Mouse (Mus musculus) limb, embryonic 13.5 days (tissue): ENCODE measurements around the gene Stc2. TPM values are rescaled to one million over a fixed set of nuclear protein-coding genes. Genes with fewer than 3 reads are reported as not detected.
A peak's percentile ranks its signal among the peaks of the same experiment; 100 is the strongest.

Experiments used
- ATAC-seq: fragments of 200-750 bp; cut with Nextera tagmentation; 2 replicates; pipeline ENCODE4 v1.8.0; 2017; ENCODE audit warnings: low read depth, moderate number of reproducible peaks, moderate TSS enrichment; ENCODE audit not compliant: low FRiP score
- H3K27ac ChIP-seq: fragments of 300-500 bp; sonication (generic); 2 replicates; pipeline ENCODE4 v1.5.1; 2015; ENCODE audit warnings: inconsistent platforms, mild to moderate bottlenecking, moderate library complexity
- H3K27me3 ChIP-seq: fragments of 300-500 bp; sonication (generic); 2 replicates; pipeline ENCODE4 v1.6.1; 2015; ENCODE audit warnings: mild to moderate bottlenecking, inconsistent platforms
- H3K36me3 ChIP-seq: fragments of 300-500 bp; sonication (generic); 2 replicates; pipeline ENCODE4 v1.6.1; 2015; ENCODE audit warnings: inconsistent platforms, mild to moderate bottlenecking, moderate library complexity
- H3K4me1 ChIP-seq: fragments of 300-500 bp; sonication (generic); 2 replicates; pipeline ENCODE4 v1.6.1; 2015; ENCODE audit warnings: inconsistent platforms
- H3K4me2 ChIP-seq: fragments of 300-500 bp; sonication (generic); replicated peaks from 2 replicates; pipeline ENCODE4 v1.6.1; 2015; ENCODE audit warnings: inconsistent platforms, mild to moderate bottlenecking, moderate library complexity
- H3K4me3 ChIP-seq: fragments of 300-500 bp; sonication (generic); 2 replicates; pipeline ENCODE4 v1.5.1; 2015; ENCODE audit warnings: moderate library complexity, mild to moderate bottlenecking, inconsistent platforms
- H3K9ac ChIP-seq: fragments of 300-500 bp; sonication (generic); 2 replicates; pipeline ENCODE4 v1.6.1; 2015; ENCODE audit warnings: mild to moderate bottlenecking, inconsistent platforms
- H3K9me3 ChIP-seq: fragments of 300-500 bp; sonication (generic); 2 replicates; pipeline ENCODE4 v1.6.1; 2016; ENCODE audit warnings: inconsistent platforms
- WGBS: fragments of 180-500 bp; shearing (Covaris S2); methylation state at CpG from one replicate; pipeline ENCODE4 v1.1.7; 2015; 5-methylcytosine and 5-hydroxymethylcytosine counted together
- polyA plus RNA-seq: library from polyadenylated mRNA; unstranded; fragments of >200 nt; fragmentation: Nextera tagmentation; extraction: Ambion mirVana; gene quantifications from 2 replicates; pipeline ENCODE4 v1.2.1, GENCODE M21; 2015

Gene Stc2
- polyA plus RNA-seq, 1 experiment from 2014 or later: 2.5 TPM

DNA sequence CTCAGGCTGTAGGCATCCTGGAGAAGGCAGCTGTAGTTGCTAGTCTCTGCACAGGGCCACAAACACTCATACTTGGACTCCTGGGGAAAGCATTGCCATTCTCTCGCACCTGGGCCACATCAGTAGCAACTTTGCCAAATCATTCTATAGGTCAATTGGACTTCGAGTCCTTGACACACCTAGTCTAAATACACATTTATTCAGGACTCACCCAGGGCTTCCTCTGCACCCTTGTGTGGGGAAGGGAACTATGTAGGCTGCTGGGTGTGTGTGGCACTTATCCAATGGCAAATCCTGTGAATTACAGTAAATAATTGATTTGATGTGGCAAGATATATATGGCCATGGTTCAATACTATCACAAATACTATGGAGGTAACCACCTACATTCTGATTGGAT lies 14.1 kb upstream of the Stc2 start:
- Histone ChIP-seq H3K9me3 (no peaks in the 10 kb centered on the region), H3K27ac (no peak overlapping the region), H3K36me3 (no peaks in the 10 kb centered on the region), H3K4me3 (no peak overlapping the region), H3K4me1 (peaks cover 14% of the 10 kb centered on the region; the same call in 1 of the 2 replicates), H3K27me3 (0 out of 2 replicates have a peak, but pooled peaks cover 4% of the 10 kb centered on the region), H3K4me2 (no peak overlapping the region), H3K9ac (no peak overlapping the region)
- whole genome bisulfite sequencing: 86% methylated on average over 2 of the region's 2 CpGs
- no peak for ATAC-seq

DNA sequence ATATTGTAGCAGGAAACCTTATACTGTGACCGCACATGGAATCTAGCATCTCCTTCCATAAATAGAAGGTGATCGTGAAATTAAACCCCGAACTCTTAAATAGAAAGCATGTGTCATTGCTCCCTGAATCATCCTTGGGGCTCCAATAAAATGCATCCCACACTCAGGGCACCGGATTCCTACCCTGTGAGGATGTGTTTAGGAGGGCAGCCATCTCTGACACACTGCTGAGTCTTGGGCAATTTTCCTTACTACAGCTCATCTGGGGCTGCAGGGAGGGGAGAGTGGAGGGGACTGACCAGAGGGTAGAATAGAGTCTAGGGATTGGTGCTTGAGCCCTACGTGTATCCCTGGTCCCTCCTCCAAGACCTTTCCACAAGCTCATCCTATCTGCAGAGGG lies 12.3 kb upstream of the Stc2 start:
- Histone ChIP-seq H3K4me3 (no peak overlapping the region), H3K27ac (no peak overlapping the region), H3K4me2 (no peak overlapping the region), H3K9ac (no peak overlapping the region), H3K9me3 (no peaks in the 10 kb centered on the region), H3K36me3 (no peaks in the 10 kb centered on the region), H3K4me1 (peaks cover 14% of the 10 kb centered on the region; the same call in 1 of the 2 replicates), H3K27me3 (0 out of 2 replicates have a peak, but pooled peaks cover 4% of the 10 kb centered on the region)
- 49% methylated on average over 5 of the region's 5 CpGs for WGBS
- 0 out of 2 replicates have a peak, but pooled peaks have one; percentile 17 for ATAC-seq

DNA sequence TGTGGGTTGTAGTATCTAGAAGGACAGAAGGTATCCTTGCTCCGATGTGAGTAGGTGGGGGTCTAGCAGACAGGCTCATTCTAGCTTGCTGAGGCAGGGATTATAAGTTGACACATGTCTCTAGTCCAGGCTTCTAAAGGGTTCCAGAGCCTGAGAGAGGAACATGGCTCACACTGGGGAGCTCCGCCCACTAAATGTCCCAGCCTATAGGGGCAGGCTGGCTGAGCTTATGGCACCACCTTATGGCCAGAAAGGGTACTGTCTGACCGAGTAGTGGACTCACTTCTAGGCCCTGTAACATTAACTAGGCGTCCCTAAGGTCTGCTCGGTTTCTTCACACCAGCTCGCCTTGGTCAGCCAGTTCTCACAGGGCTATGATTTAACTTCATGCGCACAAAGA lies 3.6 kb upstream of the Stc2 start:
- no peaks in the 10 kb centered on the region for H3K36me3 ChIP-seq
- no peak overlapping the region for H3K4me2 ChIP-seq
- ATAC-seq: no peak
- no peak overlapping the region for H3K27ac ChIP-seq
- peaks cover 25% of the 10 kb centered on the region for H3K4me1 ChIP-seq
- no peak overlapping the region for H3K4me3 ChIP-seq
- no peak overlapping the region for H3K9ac ChIP-seq
- H3K9me3 ChIP-seq: no peaks in the 10 kb centered on the region; the same call in 1 of the 2 replicates
- H3K27me3 ChIP-seq: peaks cover 49% of the 10 kb centered on the region
- WGBS: 62% methylated on average over 7 of the region's 7 CpGs

DNA sequence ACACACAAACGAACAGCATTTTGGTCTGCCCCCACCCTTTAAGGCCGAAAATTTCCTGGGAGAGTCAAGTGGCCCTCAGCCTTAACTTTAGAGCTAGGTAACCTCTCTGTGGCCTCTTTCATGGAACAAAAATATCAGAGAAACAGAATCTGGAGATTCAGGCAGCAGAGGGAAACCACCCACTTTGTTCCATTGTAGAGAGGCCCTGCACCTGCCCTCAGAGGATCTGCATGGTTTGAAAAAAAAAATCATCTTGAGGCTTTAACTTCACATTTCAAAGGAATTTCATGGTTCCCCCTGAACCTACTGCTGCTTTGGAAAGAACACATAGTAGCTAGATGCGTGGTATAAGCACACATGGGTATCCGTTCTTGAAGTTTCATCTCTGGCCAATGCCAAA lies 2.3 kb upstream of the Stc2 start:
- 80% methylated on average over 4 of the region's 4 CpGs for WGBS
- Histone ChIP-seq H3K4me2 (no peak overlapping the region), H3K9me3 (no peaks in the 10 kb centered on the region; the same call in 1 of the 2 replicates), H3K36me3 (no peaks in the 10 kb centered on the region), H3K4me1 (peaks cover 30% of the 10 kb centered on the region), H3K27me3 (peaks cover 60% of the 10 kb centered on the region), H3K27ac (no peak overlapping the region), H3K9ac (no peak overlapping the region), H3K4me3 (no peak overlapping the region)
- ATAC-seq: no peak

DNA sequence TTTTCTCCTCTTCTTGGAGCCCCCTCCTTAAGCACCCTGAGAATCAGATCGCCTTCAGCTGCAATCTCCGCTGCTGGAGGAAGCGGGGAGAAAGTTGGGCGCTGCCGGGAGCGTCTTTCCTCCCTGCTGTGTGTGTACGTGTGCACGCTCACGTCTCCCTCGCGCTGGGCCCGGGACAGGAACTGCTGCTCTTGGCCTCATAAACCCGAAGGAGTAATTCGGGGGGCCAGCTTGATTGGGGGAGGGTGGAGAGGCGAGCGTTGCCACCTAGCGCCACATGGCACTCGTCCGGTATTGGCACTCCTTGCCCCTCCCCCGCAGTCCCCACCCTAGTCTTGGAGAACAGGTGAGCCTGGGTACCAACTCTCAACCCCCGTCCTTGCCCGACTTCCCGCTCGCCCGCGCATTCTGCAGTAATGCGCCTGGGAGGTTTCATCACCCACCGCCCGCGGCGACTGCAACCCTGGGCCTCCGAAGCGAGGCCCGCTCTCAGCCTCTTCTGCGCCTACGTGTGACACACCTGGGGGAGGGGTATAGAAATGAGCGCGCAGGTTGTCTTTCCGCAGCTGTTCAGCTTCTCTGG lies 1.5 kb upstream of the Stc2 start:
- no peaks in the 10 kb centered on the region for H3K36me3 ChIP-seq
- no peak for ATAC-seq
- peaks cover 30% of the 10 kb centered on the region for H3K4me1 ChIP-seq
- WGBS: 2% methylated on average over 36 of the region's 39 CpGs
- no peak overlapping the region for H3K27ac ChIP-seq
- H3K27me3 ChIP-seq: peaks cover 67% of the 10 kb centered on the region
- peak overlapping the region; percentile 57 for H3K4me3 ChIP-seq
- H3K9me3 ChIP-seq: no peaks in the 10 kb centered on the region; the same call in 1 of the 2 replicates
- no peak overlapping the region for H3K9ac ChIP-seq
- peak overlapping the region; percentile 99 for H3K4me2 ChIP-seq

- 0 out of 2 replicates have a peak, but pooled peaks have one; percentile 5 for ATAC-seq
- H3K9me3 ChIP-seq: no peaks in the 10 kb centered on the region; the same call in 1 of the 2 replicates
- H3K27me3 ChIP-seq: peaks cover 73% of the 10 kb centered on the region
- peak overlapping the region; percentile 57 for H3K4me3 ChIP-seq
- peaks cover 30% of the 10 kb centered on the region for H3K4me1 ChIP-seq
- no peak overlapping the region for H3K9ac ChIP-seq
- H3K36me3 ChIP-seq: no peaks in the 10 kb centered on the region
- 3% methylated on average over 18 of the region's 24 CpGs for WGBS
- H3K4me2 ChIP-seq: peak overlapping the region; percentile 99
- no peak overlapping the region for H3K27ac ChIP-seq
These were observed 759 bp upstream of the Stc2 start for GRCm38 (mm10) chr11:31370436-31371230.

- peak; percentile 58 for ATAC-seq
- Histone ChIP-seq H3K9me3 (no peaks in the 10 kb centered on the region; the same call in 1 of the 2 replicates), H3K9ac (peak overlapping the region; percentile 61), H3K27ac (no peak overlapping the region), H3K4me3 (peak overlapping the region; percentile 57), H3K4me2 (peak overlapping the region; percentile 99), H3K36me3 (no peaks in the 10 kb centered on the region), H3K27me3 (peaks cover 81% of the 10 kb centered on the region), H3K4me1 (peaks cover 30% of the 10 kb centered on the region)
- WGBS: under 1% methylated on average over 50 of the region's 50 CpGs
These were observed 768 bp downstream of the Stc2 start for GRCm38 (mm10) chr11:31368965-31369647.

- Histone ChIP-seq H3K4me3 (peak overlapping the region; percentile 57), H3K36me3 (no peaks in the 10 kb centered on the region), H3K27ac (no peak overlapping the region), H3K4me1 (peaks cover 30% of the 10 kb centered on the region), H3K9ac (peak overlapping the region; percentile 61), H3K9me3 (no peaks in the 10 kb centered on the region; the same call in 1 of the 2 replicates), H3K27me3 (peaks cover 78% of the 10 kb centered on the region), H3K4me2 (peak overlapping the region; percentile 99)
- WGBS: 1% methylated on average over 36 of the region's 36 CpGs
- peak; percentile 4 for ATAC-seq
These were observed 1.5 kb downstream of the Stc2 start for GRCm38 (mm10) chr11:31368252-31368964.

DNA sequence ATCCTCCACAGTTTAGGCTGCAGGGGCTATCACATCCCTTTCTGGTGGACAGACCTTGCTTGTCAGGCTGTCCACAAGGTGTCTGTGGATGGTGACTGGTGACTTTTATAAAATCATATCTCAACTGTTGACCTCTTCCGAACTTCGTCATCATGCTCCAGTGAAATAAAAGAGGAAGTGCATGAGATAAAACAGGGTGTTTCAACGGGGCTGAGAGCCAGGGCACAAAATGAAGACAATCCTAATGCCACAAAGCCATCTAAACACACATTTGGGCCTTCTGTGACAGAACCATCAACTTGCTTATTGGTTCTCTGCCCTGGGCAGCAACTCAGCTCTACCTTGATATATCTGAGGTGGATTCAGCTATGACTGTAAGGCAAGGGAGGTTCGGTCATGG lies 3.0 kb downstream of the Stc2 start:
- no peak for ATAC-seq
- H3K9ac ChIP-seq: no peak overlapping the region
- H3K36me3 ChIP-seq: no peaks in the 10 kb centered on the region
- no peak overlapping the region for H3K4me3 ChIP-seq
- H3K27me3 ChIP-seq: peaks cover 62% of the 10 kb centered on the region
- no peak overlapping the region for H3K4me2 ChIP-seq
- no peak overlapping the region for H3K27ac ChIP-seq
- WGBS: 91% methylated on average over 4 of the region's 4 CpGs
- peaks cover 34% of the 10 kb centered on the region for H3K4me1 ChIP-seq
- no peaks in the 10 kb centered on the region for H3K9me3 ChIP-seq

DNA sequence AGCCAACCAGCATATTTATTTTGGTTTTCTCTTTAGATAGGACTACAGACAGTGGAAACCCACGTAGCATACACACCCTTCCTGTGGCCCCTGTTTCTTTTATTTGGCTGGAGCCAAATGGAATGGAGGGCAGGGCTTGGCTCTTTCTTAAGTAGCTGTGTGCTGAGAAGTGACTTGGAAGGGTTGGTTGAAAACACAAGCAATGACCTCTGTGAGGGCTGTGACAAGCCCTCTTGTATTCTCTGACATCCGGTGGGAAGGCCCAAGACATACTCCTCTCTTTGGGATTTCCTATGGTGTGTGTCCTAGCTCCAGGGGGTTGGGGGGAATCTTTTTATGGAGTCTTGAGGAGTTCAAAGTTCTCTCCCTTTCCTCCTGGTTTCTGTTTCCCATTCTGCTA lies 3.5 kb downstream of the Stc2 start:
- H3K4me2 ChIP-seq: no peak overlapping the region
- no peak overlapping the region for H3K27ac ChIP-seq
- no peaks in the 10 kb centered on the region for H3K9me3 ChIP-seq
- no peaks in the 10 kb centered on the region for H3K36me3 ChIP-seq
- ATAC-seq: no peak
- peaks cover 58% of the 10 kb centered on the region for H3K27me3 ChIP-seq
- peaks cover 31% of the 10 kb centered on the region for H3K4me1 ChIP-seq
- 85% methylated on average over 2 of the region's 2 CpGs for WGBS
- H3K4me3 ChIP-seq: no peak overlapping the region
- H3K9ac ChIP-seq: no peak overlapping the region

DNA sequence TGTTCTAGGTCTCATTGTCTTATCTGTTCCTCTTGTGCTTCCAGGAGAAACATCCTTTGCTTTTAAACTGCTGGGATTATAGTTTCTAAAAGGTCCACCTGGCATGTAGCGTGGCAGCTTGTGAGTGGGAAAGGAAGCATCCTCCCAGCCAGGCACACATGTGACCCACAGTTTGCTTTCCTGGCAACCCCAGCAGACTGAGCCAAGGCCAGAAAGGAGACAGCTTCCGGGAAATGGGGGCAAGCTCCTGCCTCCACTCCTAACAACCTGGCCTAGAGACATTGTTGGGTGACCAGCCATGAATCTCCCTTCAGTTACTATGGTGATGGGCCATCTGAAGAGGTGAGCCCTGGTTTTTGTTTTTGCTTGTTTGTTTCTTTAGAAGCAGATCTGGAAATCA lies 3.9 kb downstream of the Stc2 start:
- Histone ChIP-seq H3K4me3 (no peak overlapping the region), H3K36me3 (no peaks in the 10 kb centered on the region), H3K27me3 (peaks cover 54% of the 10 kb centered on the region), H3K27ac (no peak overlapping the region), H3K4me2 (no peak overlapping the region), H3K9me3 (no peaks in the 10 kb centered on the region), H3K4me1 (peaks cover 26% of the 10 kb centered on the region), H3K9ac (no peak overlapping the region)
- no peak for ATAC-seq
- 90% methylated on average over 2 of the region's 2 CpGs for WGBS
